Mouse (Mus musculus) bone marrow macrophage, adult 2 months (primary cell): ENCODE results near the gene Ptprg.

Source experiments
- CTCF ChIP-seq: IDR thresholded peaks from 2 replicates; pipeline ENCODE4 v1.5.1; 2012; ENCODE audit warnings: low read depth, mild to moderate bottlenecking, low read length, moderate library complexity
- POLR2A ChIP-seq: IDR thresholded peaks from 2 replicates; pipeline ENCODE4 v1.6.1; 2012; ENCODE audit warnings: mild to moderate bottlenecking, low read depth, low read length, borderline replicate concordance

DNA sequence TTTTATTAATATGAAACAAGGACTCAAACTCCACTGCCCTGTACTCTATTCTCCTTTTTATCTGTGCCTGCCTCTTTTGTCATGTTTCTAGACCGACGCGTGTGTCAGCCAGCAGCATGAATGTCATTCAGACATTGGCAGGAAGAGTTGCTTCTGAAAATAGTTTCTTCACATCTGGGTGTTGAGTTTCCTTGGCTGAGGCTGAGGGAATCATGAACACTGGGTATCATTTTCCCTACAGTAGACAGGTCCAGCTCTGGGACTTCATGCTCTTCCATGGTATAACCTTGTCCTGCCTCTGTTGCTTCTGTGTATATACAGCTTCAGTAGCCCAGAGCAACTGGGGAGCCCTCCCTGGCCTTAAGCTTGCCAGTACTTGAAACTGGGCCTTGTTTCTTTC is 310.0 kb downstream of the Ptprg start:
- no peak for TF ChIP-seq CTCF
- no peak for TF ChIP-seq POLR2A
